Mouse (Mus musculus): ENCODE measurements around the gene Fbxo48.

Gene Fbxo48

DNA sequence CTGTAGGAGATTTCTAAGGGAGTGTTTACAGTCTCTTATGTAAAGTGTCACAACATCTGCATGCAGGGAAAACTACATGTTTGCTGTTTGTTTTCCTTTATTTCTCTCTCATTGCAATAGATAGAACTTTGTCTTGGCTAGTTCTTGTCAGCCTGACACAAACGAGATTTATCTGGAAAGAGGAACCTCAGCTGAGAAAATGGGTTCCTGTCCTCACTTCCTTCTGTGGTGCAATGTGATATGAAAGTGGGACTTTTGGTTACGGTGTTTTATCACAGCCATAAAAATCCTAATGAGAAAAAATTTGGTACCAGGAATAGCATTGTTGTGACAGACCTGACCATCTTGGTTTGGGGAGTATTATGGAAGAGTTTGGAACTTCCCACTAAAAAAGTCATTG, 18.5 kb downstream of the Fbxo48 start:
- in situ Hi-C loops (cut with MboI), result no loop called here

DNA sequence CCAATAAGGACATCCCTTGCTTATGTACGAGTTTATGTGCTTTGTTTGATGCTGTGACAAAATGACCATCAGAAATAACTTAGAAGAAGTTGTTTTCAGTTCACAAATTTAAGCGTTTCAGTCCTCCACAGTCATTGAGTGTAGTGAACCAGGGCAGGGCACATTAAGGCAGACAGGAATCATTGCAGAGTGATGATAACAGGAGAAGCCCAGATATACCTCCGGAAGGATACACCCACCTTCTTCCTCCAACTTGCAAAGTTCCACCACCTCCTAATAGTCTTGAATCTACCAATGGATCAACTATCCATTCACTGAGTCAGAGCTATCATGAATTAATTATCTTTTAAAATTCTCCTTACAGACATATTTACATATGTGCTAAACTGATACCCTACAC, 20.9 kb downstream of the Fbxo48 start:
- in situ Hi-C loops (cut with MboI), result no loop called here

DNA sequence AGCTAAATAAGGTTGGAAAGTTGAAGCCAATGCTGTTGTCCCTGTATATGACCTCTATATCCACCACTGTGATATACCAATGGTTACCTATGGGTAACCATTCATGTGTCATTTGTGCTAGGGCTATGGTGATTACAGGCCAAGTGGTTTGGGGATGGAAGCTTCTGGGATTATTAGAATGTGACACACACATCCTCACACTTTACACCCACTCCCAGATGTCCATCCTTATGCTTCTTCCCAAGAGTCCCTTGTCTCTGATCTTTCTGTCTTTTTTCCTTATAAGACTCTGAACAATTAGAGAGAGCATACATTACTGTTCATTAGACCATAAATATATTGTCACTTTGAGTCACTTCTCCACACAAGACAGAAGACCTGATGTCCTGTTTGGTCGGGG, 21.9 kb downstream of the Fbxo48 start:
- in situ Hi-C loops (cut with MboI), result no loop called here

DNA sequence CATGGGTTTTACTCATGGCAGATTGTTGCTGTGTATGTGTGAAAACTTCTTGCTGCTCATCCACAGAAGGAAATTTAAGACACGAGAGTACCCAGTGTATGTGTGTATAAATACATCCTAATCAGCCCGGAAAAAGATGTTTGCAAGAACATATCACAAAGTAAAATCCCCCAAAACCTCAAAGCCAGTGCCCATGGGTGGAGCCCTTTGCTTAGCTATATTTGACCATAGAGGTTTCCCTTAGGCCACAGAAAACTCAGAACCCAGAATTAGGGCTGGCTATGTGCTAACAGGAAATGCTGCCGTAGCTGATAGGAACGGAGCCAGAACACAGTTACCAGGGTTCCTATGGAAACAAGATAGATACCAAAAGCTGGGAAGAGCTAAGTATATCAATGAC, 25.8 kb downstream of the Fbxo48 start:
- in situ Hi-C loops (cut with MboI), result no loop called here

DNA sequence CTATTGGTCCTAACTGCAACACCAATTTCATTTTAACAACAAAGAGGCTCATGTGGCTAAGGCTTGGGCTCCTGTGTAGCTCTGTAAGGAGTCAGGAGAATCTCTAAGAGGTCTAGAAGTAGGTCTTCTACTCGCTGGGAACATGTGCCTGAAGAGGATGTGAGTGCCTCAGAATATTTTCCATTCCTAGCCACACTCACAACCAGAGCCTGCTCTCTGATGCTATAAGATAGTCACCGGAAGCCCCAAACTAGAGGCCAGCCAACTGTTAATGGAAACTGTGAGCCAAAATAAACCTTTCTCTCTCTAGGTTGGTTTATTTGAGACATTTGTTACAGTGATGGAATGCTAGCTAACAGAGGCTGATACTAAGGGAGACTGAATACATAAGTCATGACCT, 26.4 kb downstream of the Fbxo48 start:
- in situ Hi-C loops (cut with MboI), result no loop called here

DNA sequence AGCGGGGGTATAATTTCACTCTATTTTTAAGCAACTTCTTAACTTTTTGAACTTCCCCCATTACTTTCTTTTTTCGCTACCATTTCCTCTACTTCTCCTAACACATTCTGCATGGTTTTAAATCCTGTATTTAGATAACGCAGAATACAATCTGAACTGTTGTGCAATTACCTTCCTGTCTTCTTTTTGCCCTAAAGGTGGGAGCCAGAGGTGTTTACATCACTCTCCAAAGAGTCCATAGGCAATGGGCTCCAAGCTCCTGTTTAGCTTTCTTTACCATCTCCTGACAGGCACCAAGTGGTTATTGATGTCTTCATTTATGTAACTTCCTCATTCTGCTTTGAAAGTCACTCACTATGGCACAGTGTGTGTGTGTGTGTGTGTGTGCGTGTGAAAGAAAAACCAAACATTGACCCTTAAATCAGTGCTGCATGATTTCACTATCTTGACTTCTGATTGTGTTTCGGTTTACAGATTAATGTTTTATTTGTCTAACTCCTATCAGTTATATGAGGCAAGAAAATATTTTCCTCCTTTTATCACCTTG, 27.1 kb downstream of the Fbxo48 start:
- in situ Hi-C loops (cut with MboI), result no loop called here

DNA sequence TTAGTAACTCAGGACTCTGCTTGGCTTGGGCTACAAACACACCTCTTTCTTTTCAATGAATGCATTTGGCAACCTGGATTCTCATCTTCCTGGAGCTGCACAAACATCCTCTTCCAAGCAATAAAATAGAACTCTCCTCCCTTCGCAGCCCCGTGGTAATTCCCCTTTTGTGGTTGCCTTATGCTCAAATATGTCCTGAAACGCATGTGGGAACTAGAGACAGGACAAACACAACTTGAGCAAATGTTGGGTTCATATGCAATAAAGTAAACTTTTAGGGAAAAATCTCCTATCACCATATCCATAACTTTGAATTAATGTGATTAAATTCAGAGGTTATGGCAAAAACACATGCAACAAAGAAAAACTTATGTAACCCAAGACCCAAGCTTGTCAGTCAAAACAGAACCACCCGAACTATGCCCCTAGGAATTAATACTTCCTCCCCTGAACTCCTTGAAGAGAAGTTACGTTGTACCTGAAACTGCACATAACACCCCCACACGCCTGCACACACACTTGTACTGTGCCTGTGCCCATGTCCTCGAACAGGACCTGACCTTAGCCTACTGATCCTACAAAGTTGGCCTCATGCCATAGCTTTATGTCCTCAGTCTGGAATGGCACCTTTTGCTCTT, 35.5 kb downstream of the Fbxo48 start:
- in situ Hi-C loops (cut with MboI), result no loop called here

DNA sequence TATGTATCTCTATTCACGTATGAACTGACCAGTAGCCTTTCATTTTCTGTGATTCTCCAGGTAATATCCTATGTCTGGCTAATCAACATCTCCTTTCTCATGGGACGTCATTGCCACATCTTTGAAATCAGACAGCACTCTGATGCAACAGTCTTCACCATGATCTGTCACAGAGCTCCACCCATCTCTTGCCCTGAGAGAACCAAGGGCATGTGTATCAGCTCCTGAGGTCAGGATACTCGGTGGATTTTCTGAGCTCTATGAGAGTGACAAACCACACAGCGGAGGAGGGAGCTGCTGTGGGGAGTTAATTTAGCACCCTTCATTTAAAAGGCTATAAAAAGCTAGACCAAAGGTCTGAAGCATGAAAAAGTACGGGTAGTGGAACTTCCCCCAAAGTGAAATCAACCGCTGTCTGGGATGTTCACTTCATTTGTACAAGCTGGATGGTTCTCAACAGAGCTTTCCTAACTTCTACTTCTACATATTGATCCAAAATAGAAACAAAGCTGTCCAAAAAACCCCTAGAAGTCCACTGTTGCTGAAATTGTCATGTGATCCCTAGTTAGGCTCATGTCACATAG, 36.7 kb downstream of the Fbxo48 start:
- in situ Hi-C loops (cut with MboI), result no loop called here

DNA sequence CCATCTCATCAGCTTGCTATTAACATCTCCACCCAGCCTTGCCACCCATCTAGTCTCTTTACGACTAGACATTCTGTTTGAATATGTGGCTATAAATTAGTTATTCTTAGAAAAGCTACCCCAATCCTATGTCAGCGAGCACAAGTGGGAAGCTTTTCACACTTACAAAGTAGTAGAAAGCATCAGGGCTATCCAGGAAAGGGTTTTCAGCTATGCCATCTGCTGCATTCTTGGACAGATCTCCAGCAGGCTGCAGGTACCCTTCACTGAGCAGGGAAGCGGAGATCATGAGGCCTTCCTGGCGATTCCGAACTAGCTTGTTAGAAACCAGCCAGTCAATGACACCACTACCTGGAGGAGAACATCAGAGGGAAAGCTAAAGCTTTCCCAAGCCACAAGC, 38.7 kb downstream of the Fbxo48 start:
- in situ Hi-C loops (cut with MboI), result no loop called here

DNA sequence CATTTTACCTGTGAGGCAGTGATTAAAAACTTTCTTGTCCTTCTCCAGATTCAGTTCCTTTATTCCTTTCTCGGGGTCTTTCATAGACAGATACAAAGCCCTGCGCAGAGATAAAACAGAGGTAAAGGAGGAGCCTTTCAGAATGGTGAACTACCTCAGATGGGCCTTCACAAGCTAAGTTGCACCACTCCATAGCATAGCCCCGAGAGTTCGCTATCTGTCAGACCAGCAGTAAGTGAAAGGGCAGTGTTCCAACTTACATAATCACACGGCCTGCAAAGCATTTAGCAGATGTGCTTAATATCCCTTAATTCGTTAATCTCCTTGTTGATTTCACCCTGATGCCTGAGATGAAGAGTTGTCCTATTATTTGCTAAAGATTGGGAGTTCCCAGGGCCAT, 41.7 kb downstream of the Fbxo48 start:
- in situ Hi-C loops (cut with MboI), result no loop called here

DNA sequence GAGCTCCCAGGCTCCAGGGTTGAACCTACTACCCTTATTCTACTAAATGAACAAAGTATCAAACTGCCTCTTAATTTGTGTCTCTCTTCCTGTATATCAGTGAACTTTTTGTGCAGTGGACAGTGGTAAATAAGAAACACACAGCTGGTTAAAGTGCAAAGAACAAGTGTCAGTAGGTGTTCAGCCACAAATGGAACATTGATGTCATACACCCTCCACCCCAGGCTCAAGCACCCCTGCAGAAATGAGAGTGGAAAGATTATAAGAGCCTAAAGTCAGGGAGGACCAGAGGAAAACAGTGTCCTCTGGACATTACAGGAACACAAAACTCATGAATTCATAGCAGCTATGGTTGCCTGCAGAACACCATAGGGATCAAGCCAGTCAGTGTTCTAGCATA, 45.6 kb downstream of the Fbxo48 start:
- in situ Hi-C loops (cut with MboI), result no loop called here

DNA sequence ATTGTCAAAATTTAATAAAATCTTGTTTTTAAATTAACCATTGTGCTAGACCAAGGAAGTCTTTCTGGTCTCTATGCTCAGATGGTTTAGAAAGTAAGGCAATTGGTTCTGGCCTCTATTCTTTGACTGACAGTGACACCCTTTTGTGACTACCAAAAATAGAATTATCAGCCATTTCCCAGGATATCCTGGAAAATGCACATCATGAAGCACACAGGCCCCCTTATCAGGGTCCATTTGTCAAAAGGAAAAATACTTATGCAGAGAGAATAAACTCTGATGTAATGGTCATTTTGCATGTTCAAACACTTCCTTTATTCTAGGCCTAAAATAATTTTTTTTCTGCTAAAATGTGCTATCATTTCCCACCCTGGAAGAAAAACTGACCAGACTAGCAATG, 46.3 kb downstream of the Fbxo48 start:
- in situ Hi-C loops (cut with MboI), result no loop called here

DNA sequence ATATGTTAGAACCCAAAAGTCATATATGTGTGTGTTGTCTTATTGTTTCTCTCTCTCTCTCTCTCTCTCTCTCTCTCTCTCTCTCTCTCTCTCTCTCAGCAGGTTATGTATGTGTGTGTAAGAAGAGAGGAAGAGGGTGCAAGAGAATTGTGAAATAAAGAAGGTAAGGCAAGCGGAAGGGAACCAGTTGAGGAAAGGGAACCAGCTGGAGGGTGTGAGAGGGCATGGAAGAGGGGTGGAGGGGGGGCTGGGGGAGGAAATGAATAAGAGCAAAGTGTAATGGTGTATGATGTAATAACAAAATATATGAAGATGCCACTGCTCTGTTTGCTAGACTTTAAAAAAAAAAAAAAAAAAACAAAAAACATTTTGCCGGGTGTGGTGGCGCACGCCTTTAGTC, 48.2 kb downstream of the Fbxo48 start:
- in situ Hi-C loops (cut with MboI), result no loop called here

DNA sequence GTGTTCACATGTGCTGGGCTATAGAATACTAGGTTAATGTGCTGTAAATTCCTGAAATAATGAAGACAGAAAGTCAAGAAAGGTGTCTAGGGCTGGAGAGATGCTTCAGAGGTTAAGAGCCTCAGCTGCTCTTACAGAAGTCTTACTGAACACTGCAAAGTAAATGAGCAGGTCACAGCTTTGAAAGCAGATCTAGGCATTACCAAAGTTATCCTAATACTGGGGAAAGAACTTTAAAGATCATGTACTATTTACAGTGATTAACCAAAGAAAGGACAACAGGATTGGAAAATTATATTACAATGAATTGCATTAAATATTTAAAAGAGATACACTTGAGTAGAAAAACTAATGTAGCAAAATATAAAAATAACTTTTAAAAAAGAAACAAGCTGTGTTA, 48.8 kb downstream of the Fbxo48 start:
- in situ Hi-C loops (cut with MboI), result loop anchor here (25.0 kb wide), 1 partner anchor 463 kb away; no protein-coding TSS in a partner anchor

DNA sequence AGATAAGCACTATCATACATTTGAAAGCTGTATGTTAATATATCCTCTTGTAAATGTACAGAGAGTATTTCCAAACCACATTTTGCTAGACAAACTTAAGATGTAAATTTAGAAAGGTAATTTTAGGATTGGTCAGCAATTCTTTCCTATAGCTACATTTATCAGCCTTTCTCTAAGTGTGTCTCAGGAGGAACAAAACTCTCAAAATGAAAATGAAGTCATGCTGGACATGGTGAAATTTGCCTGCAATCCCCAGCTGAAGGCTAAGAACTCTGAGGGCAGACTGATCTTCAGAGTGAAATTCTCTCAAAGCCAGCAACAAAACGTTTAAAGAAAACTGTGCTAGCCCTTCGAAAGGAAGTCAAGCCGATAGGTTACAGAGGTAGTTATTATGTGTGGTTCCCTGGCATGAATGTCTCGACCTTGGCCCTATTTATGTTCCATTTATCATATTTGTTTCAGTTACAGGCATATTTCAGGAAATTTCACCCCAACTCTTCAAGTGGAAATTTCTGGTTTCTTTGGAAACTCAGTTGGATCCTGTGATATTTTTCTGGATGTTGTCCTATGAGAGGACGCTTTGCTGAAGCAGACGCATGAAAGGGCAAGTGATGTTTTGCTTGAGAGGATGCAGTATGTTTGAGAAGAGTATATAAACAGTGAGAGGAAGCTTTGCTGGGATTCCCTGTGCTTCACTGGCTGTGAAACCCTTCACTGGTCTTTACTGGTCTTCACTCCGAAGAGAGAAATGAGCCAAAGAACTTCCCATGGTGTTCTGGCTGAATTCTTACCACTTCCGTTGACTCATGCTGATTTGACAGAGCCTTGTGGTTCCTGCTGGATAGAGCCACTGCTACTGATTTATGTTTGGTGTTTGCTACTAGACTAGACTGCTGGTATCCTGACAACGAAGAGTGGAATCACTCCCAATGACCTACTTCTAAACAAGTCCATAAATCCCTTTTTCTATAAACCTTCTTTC, 49.5 kb downstream of the Fbxo48 start:
- in situ Hi-C loops (cut with MboI), result loop anchor here (25.0 kb wide), 1 partner anchor 463 kb away; no protein-coding TSS in a partner anchor

DNA sequence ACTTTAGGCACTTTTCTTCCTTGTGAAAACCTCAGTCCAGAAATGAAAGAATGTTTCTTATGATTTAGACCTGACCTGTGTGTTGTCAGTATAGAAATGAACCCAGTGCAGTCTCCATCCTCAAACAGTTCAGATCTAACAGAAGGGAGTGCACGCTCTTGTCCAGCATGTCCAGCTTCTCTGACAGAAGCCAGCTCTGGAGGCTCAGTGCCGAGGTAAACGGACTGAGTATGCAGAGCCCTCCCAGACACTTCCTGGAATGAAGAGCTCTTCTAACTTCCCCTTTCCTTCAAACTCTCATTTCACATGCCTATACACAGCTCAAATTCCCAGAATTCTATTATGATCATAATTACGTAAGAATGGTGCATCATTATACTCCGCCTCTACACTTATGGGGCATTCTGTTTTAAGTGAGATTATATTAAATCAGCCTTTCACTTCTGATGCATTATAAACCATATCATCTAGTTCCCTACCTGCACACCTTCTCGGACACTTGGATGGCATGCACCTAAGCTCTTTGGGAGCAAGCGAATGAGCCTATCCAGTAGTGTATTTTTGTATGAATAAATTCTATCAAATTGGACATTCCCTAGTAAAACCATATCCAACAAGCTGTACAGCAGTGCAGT, 51.7 kb downstream of the Fbxo48 start:
- in situ Hi-C loops (cut with MboI), result loop anchor here (25.0 kb wide), 1 partner anchor 466 kb away; no protein-coding TSS in a partner anchor

DNA sequence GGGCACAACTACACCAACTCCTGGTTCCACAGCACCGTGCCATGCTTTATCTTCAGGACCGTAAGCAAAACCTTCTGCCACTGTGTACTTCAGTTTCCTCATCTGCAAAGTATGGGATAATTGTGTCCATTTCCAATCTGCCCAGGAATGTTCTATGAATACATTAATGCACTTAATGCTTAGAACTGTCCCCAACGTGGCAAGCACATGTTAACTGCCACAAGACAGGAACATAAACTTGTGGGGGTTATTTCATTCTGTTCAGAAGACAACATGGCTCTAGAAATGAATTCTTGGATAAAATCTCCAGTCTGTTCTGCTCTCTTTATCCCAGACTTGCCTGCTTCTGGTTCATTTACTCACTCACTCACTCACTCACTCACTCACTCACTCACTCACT, 52.6 kb downstream of the Fbxo48 start:
- in situ Hi-C loops (cut with MboI), result loop anchor here (25.0 kb wide), 1 partner anchor 466 kb away; no protein-coding TSS in a partner anchor

All from mature B cell (primary cell).